Mouse (Mus musculus) spleen, adult 18-20 months (tissue): ENCODE measurements at regions not wholly inside any gene's neighbourhood (a gene's known extent, or its start where the extent isn't known, plus 50 kb on each side); places are given as distances from the start of the nearest gene placed in this dataset.

Experiments used
- DNase-seq, 2 experiments: peaks; one replicate each; pipeline ENCODE4 v3.0.0; 2022; ENCODE audit warnings: mixed read lengths in 2 of 2

DNA sequence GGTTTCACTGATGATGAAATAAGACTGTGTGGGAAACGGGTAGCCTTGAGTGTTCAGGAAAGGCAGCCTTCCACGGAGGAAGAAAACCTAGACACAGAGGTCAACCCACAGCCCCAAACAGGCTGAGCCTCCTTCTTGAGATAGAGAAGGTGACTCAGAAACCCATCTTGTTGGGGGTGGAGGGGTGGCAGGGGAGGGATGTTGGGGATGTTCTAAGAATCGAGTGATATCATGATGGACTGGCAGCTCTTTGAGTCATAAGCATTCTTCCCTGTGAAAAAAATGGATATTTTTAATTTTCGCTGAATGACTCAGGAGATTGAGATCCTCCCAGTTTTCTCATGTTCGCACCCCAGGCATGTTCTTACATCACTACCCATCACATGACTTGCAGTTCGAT is 417.5 kb downstream of the Fgf9 start:
- no peak for DNase-seq

DNA sequence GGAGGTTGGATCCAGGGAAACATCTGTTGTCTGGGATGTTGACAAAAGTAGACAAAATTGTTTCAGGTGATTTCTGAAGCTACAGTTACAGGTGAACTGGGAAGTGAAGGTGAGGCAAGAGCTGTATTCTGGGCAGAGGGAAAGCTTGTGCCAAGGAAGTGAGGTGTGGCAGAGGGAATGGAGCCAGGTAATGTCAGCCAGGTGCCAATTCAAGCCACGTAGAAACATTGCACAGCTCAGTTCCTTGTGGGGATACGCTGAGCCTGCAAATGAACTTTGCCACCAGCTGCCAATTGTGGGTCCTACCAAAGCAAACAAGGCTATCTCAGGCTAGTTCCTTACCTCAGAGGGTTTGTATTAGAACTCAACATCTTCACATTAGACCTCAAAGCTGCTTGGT is 410.1 kb downstream of the Fgf9 start:
- DNase-seq = no peak

DNA sequence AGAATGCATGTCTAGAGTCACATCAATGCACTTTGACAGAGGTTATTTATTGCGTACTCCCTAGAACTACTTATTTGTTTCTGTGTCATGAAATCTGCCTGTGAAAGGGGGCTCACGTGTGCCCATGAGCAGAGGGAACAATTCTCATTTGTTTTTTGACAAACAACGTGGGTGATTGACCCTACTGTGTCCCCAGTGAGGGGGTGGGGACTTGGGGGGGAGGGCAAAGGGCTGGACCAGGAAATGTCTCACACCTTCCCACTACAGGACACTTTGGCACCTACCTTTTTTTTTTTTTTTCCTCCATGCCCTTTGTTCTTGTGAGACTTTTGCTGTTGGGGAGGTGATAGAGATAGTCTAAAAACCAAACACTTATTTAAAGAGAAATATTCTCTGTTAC is 400.3 kb downstream of the Fgf9 start:
- no peak for DNase-seq

DNA sequence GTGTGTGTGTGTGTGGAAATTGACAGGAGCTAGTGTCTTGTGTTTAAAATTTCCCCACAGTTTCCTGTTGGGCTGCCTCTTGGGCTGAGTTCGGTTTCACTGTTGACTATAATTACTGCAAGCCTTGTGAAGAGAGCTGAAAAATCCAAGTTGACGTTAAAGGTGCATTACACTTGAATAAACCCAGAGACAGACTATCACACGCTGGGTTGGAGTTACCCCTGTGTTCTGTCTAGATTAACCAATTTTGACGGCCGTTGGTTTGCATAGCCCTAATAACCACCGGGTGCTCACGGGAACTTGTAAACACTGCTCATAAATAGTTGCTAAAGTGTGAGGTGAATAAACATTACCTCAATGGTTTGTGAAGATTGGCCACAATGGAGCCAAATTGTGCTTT is 398.1 kb downstream of the Fgf9 start:
- no peak for DNase-seq

DNA sequence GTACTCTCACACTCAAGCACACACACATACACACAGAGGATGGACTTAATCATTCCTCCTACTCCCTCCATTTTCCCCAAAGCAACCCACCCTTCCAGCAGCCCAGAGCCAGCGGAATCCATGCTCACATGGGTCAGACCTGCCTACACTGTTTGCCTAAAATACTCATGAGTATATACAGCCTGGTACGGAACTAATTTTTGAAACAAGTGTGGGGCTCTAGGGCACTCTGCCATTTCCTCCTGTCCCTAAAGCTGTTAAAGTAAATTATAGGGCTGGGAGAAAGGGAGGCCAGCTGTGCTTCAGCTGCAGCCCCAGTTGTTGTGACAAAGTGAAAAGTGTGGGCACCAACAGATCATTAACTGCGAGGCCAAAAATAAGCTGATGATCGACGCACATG is 397.5 kb downstream of the Fgf9 start:
- no peak for DNase-seq

DNA sequence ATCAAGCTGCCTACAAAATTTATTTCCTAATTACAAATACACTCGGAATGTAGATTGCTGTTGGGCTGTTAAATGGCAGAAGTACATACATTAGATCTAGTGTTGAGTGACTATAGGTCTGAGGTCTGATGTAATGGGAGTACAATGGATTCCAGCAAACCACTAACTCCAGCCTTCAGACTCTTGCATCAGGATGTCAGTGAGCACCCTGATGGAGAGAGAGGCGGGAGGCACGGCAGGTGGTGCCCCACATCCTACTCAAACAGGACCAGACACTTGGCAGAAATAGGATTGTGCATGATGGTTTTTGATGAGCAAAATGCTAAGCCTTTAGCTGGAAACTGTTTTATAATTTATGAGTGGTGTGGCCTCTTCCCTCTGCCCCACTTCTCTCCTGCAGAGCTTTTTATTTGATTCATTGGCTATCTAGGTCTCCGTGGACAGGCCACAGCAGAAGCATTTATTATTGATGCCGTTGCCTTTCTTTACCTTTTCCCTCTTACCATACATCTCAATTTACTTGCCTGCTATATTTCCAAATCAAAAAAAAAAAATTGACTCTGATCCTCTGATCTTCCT is 376.5 kb downstream of the Fgf9 start:
- no peak for DNase-seq

DNA sequence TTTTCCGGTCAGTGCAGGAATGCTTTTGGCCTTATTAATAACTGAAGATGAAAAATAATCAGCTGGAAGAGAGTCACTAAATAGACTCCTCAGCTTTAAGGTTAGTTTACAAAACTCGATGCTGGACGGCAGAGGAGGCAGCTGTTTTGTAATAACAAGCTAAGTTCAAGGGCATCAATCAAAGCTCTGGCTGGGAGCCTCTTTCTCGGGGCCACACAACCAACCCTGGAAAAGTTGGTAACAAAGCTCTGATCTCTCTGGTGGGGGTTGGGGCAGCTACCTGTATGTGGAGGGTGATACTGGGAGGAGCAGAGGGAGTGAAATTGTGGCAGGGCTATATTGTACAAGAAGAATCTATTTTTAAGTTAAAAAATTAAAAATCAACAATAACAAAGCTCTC is 374.1 kb downstream of the Fgf9 start:
- no peak for DNase-seq

DNA sequence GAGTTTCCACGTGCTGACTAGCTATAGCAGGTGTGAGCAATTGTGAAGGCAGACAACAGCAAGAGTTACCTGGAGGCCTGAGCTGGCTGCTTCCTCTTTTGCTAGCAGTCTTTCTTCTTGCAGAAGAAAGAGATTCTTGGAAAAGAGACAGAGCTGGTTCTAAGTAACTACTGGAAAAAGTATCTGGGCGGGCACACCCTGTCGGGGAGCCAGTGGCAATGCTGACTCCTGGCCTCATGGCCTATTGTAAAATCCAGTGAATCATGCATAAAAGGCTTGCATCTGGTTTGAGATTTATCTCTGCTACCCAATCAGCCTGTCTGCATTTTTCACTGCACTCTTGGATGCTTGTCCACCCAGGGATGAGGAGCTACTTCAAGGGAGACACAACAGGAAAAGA is 372.2 kb downstream of the Fgf9 start:
- DNase-seq = no peak

DNA sequence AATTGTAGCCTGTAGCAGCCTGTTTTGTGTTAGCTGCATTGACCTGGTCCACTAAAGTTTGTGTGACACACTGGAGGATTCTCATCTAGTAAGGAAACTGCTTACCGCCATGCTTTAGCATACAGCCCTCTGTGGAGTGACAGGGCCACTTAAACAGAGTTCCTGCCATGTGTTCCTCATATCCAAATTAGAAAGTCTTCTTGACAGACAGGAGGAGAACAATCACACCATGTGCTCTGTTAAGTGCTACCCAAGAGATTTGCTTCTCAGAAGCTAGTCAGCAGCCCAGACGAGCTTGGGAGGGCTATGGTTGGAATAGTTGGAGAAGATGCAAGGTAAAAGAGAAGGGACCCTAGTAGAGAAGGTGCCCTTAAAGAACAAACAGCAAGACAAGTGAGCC is 369.6 kb downstream of the Fgf9 start:
- no peak for DNase-seq

DNA sequence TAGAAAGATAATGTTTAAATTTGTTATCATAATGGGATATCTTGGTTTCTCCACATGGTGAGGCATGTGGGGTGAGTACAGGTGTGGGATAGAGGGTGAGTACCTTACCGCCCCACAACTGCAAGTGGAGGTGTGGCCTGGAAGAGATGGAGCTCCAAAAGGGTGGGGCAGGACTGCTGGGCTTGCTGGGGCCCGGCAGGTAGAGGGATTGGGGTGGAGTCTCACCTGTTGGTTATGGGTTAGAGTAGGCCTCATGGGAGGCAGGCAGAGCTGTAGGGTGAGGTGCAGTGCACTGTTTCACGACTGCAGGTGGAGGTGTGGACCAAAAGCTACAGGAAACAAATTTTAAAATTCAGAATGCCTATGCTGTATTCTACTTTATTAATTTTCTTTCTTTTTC is 365.7 kb downstream of the Fgf9 start:
- no peak for DNase-seq

DNA sequence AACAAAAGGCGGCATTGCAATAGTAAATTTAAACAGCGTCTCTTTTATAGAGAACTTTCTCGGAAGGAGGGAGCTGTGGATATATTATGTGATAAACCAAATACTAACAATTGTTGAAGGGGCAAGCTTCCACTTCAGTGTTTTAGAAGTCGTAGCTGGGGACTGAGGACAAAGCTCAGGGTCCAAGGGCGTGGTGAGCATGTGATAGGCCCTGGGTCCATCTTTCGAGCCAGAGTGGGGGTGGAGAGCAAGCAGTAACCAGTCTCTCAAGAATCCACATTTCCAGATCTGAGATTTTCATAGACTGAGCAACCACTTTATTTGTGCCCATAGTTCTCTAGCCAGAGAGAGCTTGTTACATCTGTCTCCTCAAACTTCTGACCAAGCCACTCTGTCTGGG is 356.1 kb downstream of the Fgf9 start:
- DNase-seq = no peak

DNA sequence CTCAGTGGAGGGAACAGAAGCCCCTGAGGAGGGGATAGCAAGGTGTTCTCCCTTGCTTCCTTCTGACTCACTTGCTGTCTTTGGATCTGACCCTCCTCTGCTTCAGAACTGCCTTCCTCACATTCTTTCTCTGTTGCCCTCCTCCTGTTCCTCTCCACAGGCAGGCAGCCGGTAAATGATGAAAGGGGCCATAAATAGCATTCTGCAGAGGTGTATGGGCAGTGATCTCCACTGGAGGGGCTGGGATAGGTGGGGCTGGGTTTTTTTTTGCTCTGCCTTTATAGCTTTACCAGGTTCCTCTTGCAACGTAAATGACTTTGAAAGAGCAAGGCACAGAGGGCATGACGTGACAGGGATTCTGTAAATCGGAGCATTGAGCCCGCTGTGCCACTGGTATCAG is 351.6 kb downstream of the Fgf9 start:
- DNase-seq = no peak

DNA sequence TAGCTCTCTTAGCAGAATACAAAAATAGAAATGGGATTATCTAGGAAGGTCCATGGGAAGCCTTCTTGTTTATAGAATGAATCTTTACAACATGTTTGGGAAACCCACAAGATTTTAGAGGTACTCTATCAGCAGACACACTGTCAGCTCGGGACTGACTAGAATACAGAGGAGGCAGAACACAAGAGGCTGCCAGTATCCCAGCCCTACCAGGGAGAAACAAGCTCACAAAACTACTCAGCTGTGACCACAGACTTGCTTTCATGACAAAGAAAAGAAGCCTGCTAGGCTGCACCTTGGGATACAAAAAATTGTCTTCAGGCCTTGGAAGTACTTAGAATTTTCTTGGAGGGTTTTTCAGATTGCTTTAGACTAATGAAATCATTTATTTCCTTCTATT is 347.2 kb downstream of the Fgf9 start:
- DNase-seq = no peak

DNA sequence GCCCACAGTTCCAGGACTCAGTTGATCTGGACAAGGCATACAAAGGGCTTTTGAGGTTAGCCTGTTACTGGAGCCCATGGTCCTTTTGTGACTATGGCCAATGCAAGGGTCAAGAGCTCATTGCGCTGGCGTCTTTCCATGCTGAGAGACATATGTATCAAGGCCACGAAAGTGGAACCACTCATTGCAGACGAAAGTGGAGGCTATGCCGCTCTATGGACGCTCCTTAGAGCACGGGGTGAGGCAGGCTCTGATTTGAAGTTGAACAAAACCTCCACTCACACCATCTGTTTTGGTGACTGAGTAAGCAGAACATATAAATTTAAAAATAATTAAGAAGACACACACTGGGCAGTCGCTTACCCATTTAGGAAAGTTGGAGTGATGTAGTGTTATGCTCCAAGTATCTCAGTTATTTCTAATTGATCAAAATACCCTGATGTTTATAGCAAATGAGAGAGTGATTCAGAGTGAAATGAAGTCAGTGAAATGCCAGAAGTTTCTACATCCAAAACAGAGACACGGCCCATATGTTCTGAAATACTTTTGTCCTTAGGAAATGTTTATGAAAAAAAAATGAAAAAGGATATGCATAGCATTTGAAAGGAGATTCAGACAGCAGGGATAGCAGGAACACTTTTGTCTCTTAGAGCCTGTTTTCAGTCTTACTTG is 321.8 kb downstream of the Fgf9 start:
- no peak for DNase-seq

DNA sequence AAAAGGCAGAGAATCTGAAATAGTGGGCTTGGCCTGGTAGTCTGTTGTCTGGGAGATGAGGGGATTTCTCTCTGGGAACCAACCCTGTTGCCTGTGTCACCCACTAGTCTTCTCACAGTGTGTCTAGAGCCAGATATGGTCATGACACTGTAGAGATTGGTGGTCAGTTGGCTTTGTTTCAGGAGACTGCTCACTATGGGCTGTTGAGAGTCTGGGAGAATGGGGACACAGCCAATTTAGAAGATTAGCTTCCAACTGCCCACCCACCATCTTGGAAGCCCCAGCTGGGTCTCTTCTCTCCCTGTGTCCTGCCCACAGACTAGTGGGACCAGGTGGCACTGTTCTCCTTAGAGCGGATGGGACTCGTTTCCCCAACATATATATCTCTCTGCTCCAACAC is 320.4 kb downstream of the Fgf9 start:
- no peak for DNase-seq

DNA sequence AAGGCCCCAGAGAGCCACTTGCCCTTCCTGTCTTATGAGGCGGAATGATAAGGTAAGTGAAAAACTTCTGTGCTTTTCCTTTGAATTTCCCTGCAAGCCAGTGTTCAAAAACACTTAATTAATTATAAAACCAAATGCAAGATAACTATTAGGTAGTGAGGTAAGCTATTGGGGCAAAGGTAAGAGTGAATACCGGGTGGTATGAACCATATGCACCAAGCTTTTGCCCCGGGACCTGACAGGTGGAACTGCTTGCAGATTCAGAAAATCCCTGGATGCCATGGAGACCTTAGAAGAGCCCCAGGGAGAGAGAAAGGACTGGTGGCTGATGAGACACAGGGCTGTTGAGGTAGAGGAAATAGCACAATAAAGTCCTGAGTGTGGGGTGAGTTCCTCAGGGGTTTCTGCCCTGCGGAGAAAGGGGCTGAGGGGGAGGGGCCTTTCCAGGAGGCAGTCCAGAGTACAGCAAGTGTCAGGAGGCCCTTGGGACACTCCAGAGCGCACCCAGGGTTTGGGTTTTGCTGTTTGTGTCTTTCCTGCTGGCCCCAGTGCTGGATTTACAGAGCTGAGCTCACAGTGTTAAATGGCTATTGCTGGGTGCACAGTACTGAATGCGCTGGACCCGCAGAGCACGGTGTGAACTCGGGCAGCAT is 317.1 kb downstream of the Fgf9 start:
- no peak for DNase-seq

DNA sequence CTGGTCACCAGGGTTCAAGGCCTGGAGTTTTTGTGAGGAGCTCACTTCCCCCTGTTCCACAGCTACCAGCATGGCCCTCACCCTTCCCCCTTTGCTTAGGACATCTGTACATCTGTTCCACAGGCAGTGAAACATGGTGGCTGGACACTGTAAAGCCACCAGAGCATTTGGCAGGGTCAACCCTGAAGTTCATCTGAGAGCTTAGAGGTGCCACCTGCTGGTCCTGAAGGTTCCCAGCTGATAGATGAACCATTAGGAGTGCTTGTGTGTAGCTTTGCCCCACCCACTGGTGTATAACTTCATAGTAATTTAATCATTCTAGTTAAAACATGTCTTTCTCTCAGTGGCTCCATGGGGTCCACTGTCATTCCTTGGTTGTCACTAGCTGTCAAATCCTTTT is 304.7 kb downstream of the Fgf9 start:
- peak in 1 of 2 experiments; percentile 5 for DNase-seq

DNA sequence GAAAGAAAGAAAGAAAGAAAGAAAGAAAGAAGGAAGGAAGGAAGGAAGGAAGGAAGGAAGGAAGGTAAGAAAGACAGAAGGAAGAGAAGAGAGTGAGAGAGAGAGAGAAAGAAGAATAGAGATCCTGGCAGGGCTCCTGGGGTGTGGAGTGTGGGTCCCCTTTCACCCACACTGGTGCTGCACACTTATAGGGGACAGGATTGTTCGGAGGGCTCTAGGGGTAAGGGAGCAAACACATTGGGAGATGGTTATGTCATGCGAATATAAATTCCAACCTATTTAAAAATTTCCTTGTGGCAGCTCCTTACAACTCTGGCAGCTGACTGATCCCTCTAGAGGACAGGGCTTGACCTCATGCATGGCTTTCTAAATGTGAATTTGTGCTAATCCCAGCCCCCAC is 286.5 kb downstream of the Fgf9 start:
- DNase-seq = no peak

DNA sequence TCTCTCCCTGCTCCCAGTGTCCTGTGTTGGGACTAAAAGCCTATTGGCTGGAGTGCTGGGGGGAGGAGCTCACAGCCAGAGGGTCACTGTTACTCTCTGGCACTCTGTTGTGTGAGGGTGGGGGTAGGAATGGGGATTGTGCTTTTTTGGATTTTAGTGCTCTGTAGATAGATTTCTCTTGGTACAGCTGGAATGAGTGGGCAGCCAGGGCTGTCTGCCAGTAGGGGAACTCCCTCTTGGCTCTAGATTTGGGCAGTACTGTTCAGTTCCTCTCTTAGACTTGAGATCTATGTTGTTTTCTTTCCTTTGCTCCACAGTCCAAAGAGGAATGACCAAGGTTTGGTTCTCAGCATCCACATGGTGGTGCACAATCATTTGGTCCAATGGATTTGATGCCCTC is 282.6 kb downstream of the Fgf9 start:
- no peak for DNase-seq

DNA sequence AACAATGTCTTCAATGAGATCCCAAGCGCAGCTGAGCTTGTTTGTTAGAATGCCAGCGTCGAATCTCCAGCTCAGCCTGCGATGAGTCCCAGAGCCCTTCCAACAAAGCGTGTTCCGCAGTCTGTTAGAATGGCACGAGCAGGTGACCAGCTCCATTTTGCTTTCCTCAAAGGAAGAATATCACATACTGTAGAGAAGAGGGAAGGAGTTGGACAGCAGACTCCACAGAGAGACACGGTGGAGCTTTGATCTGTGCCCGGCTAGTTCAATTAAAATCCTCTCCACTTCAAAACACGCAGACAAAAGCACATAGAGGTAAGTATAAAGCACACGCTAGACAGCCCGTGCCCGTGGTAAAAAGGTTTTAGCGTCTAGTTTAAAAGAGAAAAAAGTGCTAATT is 265.8 kb downstream of the Fgf9 start:
- DNase-seq = no peak

DNA sequence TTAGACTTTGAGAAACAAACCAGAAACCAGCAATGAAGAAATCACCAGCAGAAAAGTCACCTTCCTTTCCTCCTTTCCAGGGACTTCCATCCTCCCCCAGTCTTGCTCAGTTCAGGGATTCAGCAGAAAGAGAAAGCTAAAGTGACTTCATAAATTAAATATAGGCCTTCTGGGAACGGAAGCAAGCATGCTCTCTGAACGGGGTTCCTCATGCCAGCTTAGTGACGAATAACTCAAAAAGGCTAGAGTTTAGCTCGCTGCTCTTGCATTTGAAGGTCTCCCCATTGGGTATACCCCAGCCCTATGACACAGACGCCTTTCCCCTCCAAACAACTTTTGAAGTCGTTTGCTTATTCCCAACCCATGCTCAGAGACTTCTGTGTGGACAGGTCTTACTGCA is 252.8 kb downstream of the Fgf9 start:
- no peak for DNase-seq

DNA sequence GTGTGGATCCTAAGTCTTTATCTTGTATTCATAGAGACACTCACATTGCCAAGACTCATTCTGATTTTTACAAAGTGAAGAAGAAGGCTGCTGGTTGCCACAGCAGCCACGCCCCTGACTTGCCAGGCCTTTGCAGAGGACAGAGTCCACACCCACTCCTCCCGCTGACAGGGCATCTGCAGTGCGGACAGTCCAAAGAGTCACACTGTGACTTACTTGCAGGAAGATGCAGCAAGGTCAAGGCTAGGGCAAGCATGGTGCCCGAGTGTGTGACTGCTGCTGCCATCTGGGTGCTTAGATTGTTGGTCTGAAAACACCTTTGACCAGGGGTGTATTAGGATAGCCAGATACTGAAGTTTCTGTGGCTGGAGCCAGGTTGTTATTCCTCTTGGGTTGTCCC is 252.1 kb downstream of the Fgf9 start:
- DNase-seq = no peak

DNA sequence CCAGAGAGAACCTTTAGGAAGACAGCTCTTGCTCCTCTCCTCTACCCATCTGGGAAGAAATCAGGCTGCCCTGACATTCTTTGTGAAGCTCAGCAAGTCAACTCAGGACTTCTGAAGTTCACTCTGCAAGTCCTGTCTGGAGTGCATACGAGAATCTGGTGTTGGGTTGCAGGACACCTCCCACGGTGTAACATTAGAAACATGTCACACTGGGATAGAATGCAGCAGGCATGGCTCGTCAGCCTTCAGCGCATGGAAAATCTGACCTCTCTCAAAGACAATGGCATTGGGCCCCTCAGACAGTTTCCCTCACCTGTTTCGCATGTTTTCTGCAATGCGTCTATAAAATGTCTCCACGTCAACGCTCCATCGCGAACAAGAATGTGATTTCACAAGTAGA is 251.5 kb downstream of the Fgf9 start:
- no peak for DNase-seq

DNA sequence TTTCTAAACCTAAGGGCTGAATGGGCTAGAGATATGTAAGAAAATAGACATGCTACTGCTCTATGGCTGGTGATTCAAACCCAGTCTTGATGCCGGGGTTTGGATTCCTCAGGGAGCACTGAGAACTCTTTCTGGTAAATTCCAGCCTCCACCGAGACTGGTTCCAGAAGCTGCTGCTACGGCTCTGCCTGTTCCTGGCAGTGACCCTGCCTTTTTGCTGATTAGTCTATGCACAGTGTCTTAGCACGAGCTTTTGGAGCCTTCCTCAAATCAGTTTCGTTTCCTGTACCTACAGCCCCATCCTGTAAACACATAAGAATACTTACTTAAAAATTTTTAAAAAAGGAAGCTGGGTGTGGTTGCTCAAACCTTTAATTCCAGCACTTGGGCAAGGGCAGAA is 250.9 kb downstream of the Fgf9 start:
- DNase-seq = peak; percentile 16 to 25

DNA sequence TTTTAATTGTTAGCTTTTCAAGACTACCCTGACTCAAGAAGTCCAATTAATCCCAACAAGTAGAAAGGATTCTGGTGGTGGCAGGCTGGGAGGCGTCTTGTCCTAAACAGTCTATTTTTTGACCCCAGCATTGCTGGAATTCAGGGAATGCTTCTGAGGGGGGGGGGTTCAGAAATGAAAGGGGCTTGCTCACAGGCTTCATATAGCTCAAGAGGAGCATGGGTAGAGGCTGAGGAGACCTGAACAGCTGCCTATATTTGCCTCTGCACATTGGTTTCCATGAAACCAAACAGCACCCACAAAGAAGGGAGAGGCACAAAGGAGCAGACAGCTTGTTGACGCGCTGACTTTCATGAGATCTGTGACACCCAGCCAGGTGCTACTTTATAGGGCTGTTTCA is 247.3 kb downstream of the Fgf9 start:
- no peak for DNase-seq
